Mouse (Mus musculus): ENCODE results near the gene Rufy3. TPM values are rescaled to one million over a fixed set of nuclear protein-coding genes. Genes with fewer than 3 reads are reported as not detected.
A peak's percentile ranks its signal among the peaks of the same experiment; 100 is the strongest.

Rufy3 gene
- polyA plus RNA-seq, 1 experiment from 2014 or later, result 262 TPM

GRCm38 (mm10) chr5:88558991-88559390 is 5.8 kb upstream of the Rufy3 start:
- Histone ChIP-seq H3K27me3 (no peaks in the 10 kb centered on the region), H3K9me3 (no peaks in the 10 kb centered on the region), H3K4me3 (no peak overlapping the region), H3K36me3 (0 out of 2 replicates have a peak, but pooled peaks cover 3% of the 10 kb centered on the region), H3K27ac (replicated peaks) (no peak overlapping the region), H3K9ac (replicated peaks) (no peak overlapping the region), H3K4me2 (replicated peaks) (no peak overlapping the region), H3K4me1 (peaks cover 27% of the 10 kb centered on the region)
- ATAC-seq (replicated peaks), result no peak
- 57% methylated on average over 1 of the region's 1 CpGs for WGBS

- Histone ChIP-seq H3K36me3 (no peaks in the 10 kb centered on the region), H3K9ac (replicated peaks) (no peak overlapping the region), H3K9me3 (no peaks in the 10 kb centered on the region), H3K4me3 (no peak overlapping the region), H3K4me2 (replicated peaks) (no peak overlapping the region), H3K27ac (replicated peaks) (no peak overlapping the region), H3K27me3 (no peaks in the 10 kb centered on the region), H3K4me1 (peaks cover 17% of the 10 kb centered on the region)
- 90% methylated on average over 9 of the region's 9 CpGs for WGBS
- ATAC-seq (replicated peaks), result no peak
Observed at GRCm38 (mm10) chr5:88561080-88561814, 3.6 kb upstream of the Rufy3 start.

- no peak overlapping the region for H3K4me2 ChIP-seq (replicated peaks)
- no peaks in the 10 kb centered on the region for H3K9me3 ChIP-seq
- no peaks in the 10 kb centered on the region for H3K27me3 ChIP-seq
- H3K36me3 ChIP-seq, result no peaks in the 10 kb centered on the region
- WGBS, result 81% methylated on average over 8 of the region's 8 CpGs
- peaks cover 19% of the 10 kb centered on the region for H3K4me1 ChIP-seq
- ATAC-seq (replicated peaks), result no peak
- no peak overlapping the region for H3K4me3 ChIP-seq
- no peak overlapping the region for H3K27ac ChIP-seq (replicated peaks)
- H3K9ac ChIP-seq (replicated peaks), result no peak overlapping the region
Observed at GRCm38 (mm10) chr5:88562863-88563780, 1.7 kb upstream of the Rufy3 start.

- Histone ChIP-seq H3K4me1 (peaks cover 19% of the 10 kb centered on the region), H3K9me3 (no peaks in the 10 kb centered on the region), H3K27me3 (no peaks in the 10 kb centered on the region), H3K36me3 (no peaks in the 10 kb centered on the region), H3K9ac (replicated peaks) (peak overlapping the region; percentile 87), H3K4me2 (replicated peaks) (peak overlapping the region; percentile 70), H3K27ac (replicated peaks) (peak overlapping the region; percentile 92), H3K4me3 (peak overlapping the region; percentile 95)
- under 1% methylated on average over 96 of the region's 119 CpGs for WGBS
- peak; percentile 74 for ATAC-seq (replicated peaks)
Observed at GRCm38 (mm10) chr5:88565148-88566033, 551 bp downstream of the Rufy3 start.

- ATAC-seq (replicated peaks), result no peak
- peak overlapping the region; percentile 87 for H3K9ac ChIP-seq (replicated peaks)
- 3% methylated on average over 14 of the region's 14 CpGs for WGBS
- H3K4me3 ChIP-seq, result peak overlapping the region; percentile 95
- H3K27ac ChIP-seq (replicated peaks), result peak overlapping the region; percentile 92
- no peaks in the 10 kb centered on the region for H3K27me3 ChIP-seq
- peak overlapping the region; percentile 70 for H3K4me2 ChIP-seq (replicated peaks)
- H3K4me1 ChIP-seq, result peaks cover 19% of the 10 kb centered on the region
- H3K9me3 ChIP-seq, result no peaks in the 10 kb centered on the region
- H3K36me3 ChIP-seq, result no peaks in the 10 kb centered on the region
Observed at GRCm38 (mm10) chr5:88566034-88566841, 1.4 kb downstream of the Rufy3 start.

GRCm38 (mm10) chr5:88569541-88569940 is 4.7 kb downstream of the Rufy3 start:
- Histone ChIP-seq H3K9me3 (no peaks in the 10 kb centered on the region), H3K4me2 (replicated peaks) (no peak overlapping the region), H3K27me3 (no peaks in the 10 kb centered on the region), H3K4me1 (peaks cover 17% of the 10 kb centered on the region), H3K36me3 (no peaks in the 10 kb centered on the region), H3K27ac (replicated peaks) (no peak overlapping the region), H3K9ac (replicated peaks) (no peak overlapping the region), H3K4me3 (no peak overlapping the region)
- WGBS, result 57% methylated on average over 3 of the region's 3 CpGs
- no peak for ATAC-seq (replicated peaks)

GRCm38 (mm10) chr5:88574829-88575228 is 10.0 kb downstream of the Rufy3 start:
- Histone ChIP-seq H3K9ac (replicated peaks) (no peak overlapping the region), H3K4me1 (peaks cover 7% of the 10 kb centered on the region), H3K36me3 (no peaks in the 10 kb centered on the region), H3K4me2 (replicated peaks) (no peak overlapping the region), H3K27me3 (no peaks in the 10 kb centered on the region), H3K27ac (replicated peaks) (no peak overlapping the region), H3K4me3 (no peak overlapping the region), H3K9me3 (no peaks in the 10 kb centered on the region)
- ATAC-seq (replicated peaks), result no peak
- WGBS, result 91% methylated on average over 3 of the region's 3 CpGs

GRCm38 (mm10) chr5:88575506-88576338 is 10.9 kb downstream of the Rufy3 start:
- H3K9ac ChIP-seq (replicated peaks), result no peak overlapping the region
- H3K9me3 ChIP-seq, result no peaks in the 10 kb centered on the region
- H3K4me3 ChIP-seq, result no peak overlapping the region
- WGBS, result 75% methylated on average over 3 of the region's 3 CpGs
- peaks cover 7% of the 10 kb centered on the region for H3K4me1 ChIP-seq
- H3K36me3 ChIP-seq, result no peaks in the 10 kb centered on the region
- no peak overlapping the region for H3K4me2 ChIP-seq (replicated peaks)
- no peak overlapping the region for H3K27ac ChIP-seq (replicated peaks)
- ATAC-seq (replicated peaks), result peak; percentile 38
- no peaks in the 10 kb centered on the region for H3K27me3 ChIP-seq

GRCm38 (mm10) chr5:88580681-88581080 is 15.8 kb downstream of the Rufy3 start:
- Histone ChIP-seq H3K27me3 (no peaks in the 10 kb centered on the region), H3K9ac (replicated peaks) (no peak overlapping the region), H3K4me1 (peaks cover 22% of the 10 kb centered on the region), H3K9me3 (no peaks in the 10 kb centered on the region), H3K4me3 (no peak overlapping the region), H3K4me2 (replicated peaks) (no peak overlapping the region), H3K36me3 (no peaks in the 10 kb centered on the region), H3K27ac (replicated peaks) (no peak overlapping the region)
- WGBS, result 73% methylated on average over 10 of the region's 10 CpGs
- no peak for ATAC-seq (replicated peaks)

GRCm38 (mm10) chr5:88581343-88581742 is 16.5 kb downstream of the Rufy3 start:
- Histone ChIP-seq H3K4me3 (no peak overlapping the region), H3K9ac (replicated peaks) (no peak overlapping the region), H3K36me3 (no peaks in the 10 kb centered on the region), H3K9me3 (no peaks in the 10 kb centered on the region), H3K27me3 (no peaks in the 10 kb centered on the region), H3K27ac (replicated peaks) (no peak overlapping the region), H3K4me2 (replicated peaks) (no peak overlapping the region), H3K4me1 (peaks cover 24% of the 10 kb centered on the region)
- 93% methylated on average over 6 of the region's 6 CpGs for WGBS
- ATAC-seq (replicated peaks), result no peak

Data from forebrain, embryonic 15.5 days (tissue).